Mouse (Mus musculus) cerebellum, adult 2 months (tissue): Measurements from ENCODE around the gene Neurl3.

Experiments used
- CTCF ChIP-seq: fragments of 200-500 bp; IDR thresholded peaks from 2 replicates; pipeline ENCODE4 v1.5.1; 2011; ENCODE audit warnings: low read depth, mild to moderate bottlenecking, control low read depth, low read length, moderate library complexity, borderline replicate concordance; ENCODE audit not compliant: insufficient read depth
- POLR2A ChIP-seq: fragments of 200-500 bp; IDR thresholded peaks from 2 replicates; pipeline ENCODE4 v1.6.1; 2011; ENCODE audit warnings: low read length, control low read depth, borderline replicate concordance; ENCODE audit not compliant: insufficient read depth

DNA sequence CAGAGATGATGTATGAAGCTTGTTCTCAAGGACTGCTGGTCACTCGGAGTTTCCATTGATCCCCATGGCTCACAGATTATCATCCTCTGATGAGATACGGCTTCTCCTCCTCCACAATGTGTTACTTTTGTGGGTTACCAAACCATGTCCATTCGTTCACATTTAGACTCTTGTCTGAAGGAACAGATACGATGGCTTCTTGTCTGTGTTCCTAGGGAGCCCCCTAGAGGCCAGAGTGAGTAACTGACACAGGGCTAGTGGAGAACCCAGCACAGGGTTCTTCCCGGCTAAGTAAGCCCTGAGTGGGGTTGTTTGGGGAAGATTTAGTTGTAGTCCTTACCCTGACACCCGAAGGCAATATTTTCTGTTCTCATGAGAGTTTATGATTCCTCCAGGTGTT is 21.7 kb downstream of the Neurl3 start:
- TF ChIP-seq CTCF = peak; percentile 71; the same call in 1 of the 2 replicates
- TF ChIP-seq POLR2A = no peak
